Mouse (Mus musculus) retina, postnatal 1 day (tissue): ENCODE results near the gene Ap4s1.
A peak's percentile ranks its signal among the peaks of the same experiment; 100 is the strongest.

ENCODE experiments used
- DNase-seq: peaks from one replicate; pipeline ENCODE4 v3.0.0-alpha.2; 2012

Ap4s1 gene

GRCm38 (mm10) chr12:51704572-51704971 is 13.7 kb downstream of the Ap4s1 start:
- DNase-seq, result no peak

- DNase-seq, result no peak
These were observed 14.9 kb downstream of the Ap4s1 start for GRCm38 (mm10) chr12:51705778-51706177.

- DNase-seq, result no peak
These were observed 15.9 kb downstream of the Ap4s1 start for GRCm38 (mm10) chr12:51706673-51707235.

- DNase-seq, result no peak
These were observed 18.3 kb downstream of the Ap4s1 start for GRCm38 (mm10) chr12:51708941-51709686.

GRCm38 (mm10) chr12:51709741-51710140 is 18.9 kb downstream of the Ap4s1 start:
- no peak for DNase-seq

GRCm38 (mm10) chr12:51710154-51710553 is 19.3 kb downstream of the Ap4s1 start:
- DNase-seq, result no peak

GRCm38 (mm10) chr12:51712685-51713084 is 21.9 kb downstream of the Ap4s1 start:
- DNase-seq, result no peak

- DNase-seq, result no peak
These were observed 27.8 kb downstream of the Ap4s1 start for GRCm38 (mm10) chr12:51718617-51719016.

GRCm38 (mm10) chr12:51721836-51722235 is 31.0 kb downstream of the Ap4s1 start:
- no peak for DNase-seq

- DNase-seq, result peak; percentile 33
These were observed 38.2 kb downstream of the Ap4s1 start for GRCm38 (mm10) chr12:51729058-51729457.

GRCm38 (mm10) chr12:51729827-51730226 is 39.0 kb downstream of the Ap4s1 start:
- DNase-seq, result no peak

GRCm38 (mm10) chr12:51734605-51735211 is 43.9 kb downstream of the Ap4s1 start:
- no peak for DNase-seq

- DNase-seq, result peak; percentile 64
These were observed 45.0 kb downstream of the Ap4s1 start for GRCm38 (mm10) chr12:51735840-51736271.

GRCm38 (mm10) chr12:51736381-51736780 is 45.5 kb downstream of the Ap4s1 start:
- DNase-seq, result no peak

GRCm38 (mm10) chr12:51736807-51737206 is 46.0 kb downstream of the Ap4s1 start:
- DNase-seq, result peak; percentile 95

GRCm38 (mm10) chr12:51741690-51742089 is 50.9 kb downstream of the Ap4s1 start:
- DNase-seq, result peak; percentile 44

- DNase-seq, result peak; percentile 78
These were observed 54.1 kb downstream of the Ap4s1 start for GRCm38 (mm10) chr12:51744957-51745356.

GRCm38 (mm10) chr12:51747348-51747747 is 56.5 kb downstream of the Ap4s1 start:
- DNase-seq, result no peak

GRCm38 (mm10) chr12:51755938-51756598 is 65.2 kb downstream of the Ap4s1 start:
- DNase-seq, result no peak

- DNase-seq, result no peak
These were observed 65.7 kb downstream of the Ap4s1 start for GRCm38 (mm10) chr12:51756599-51756961.

GRCm38 (mm10) chr12:51759374-51759773 is 68.5 kb downstream of the Ap4s1 start:
- no peak for DNase-seq

GRCm38 (mm10) chr12:51767454-51767853 is 76.6 kb downstream of the Ap4s1 start:
- DNase-seq, result no peak

GRCm38 (mm10) chr12:51768702-51769101 is 77.9 kb downstream of the Ap4s1 start:
- DNase-seq, result no peak

- peak; percentile 27 for DNase-seq
These were observed 94.0 kb downstream of the Ap4s1 start for GRCm38 (mm10) chr12:51784842-51785241.
